ENCODE assay signal across 12 mouse cellular contexts in the genomic region with DNA sequence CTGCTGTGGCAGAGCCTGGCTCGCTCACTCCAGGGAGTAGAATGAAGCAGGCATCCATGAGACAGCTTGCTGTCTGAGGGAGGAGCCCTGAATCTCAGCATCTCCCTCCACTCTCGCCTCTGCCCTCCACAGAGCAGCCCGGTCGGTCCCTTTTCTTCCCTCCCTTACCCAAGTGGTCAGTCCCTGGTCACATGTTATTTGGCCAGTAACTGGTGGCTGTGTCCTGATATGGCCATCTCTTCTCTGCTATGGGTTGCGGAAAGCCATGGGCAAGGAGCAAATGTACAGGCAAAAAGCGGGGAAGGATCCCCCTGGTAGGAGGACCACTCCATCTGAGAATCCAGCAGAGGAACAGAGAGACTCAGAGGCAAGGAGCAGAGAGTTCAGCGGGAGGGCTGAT. TPM values are rescaled to one million over a fixed set of nuclear protein-coding genes. Genes with fewer than 3 reads are reported as not detected.
DNase-seq lines count a peak whose midpoint lies in the region; ATAC-seq and TF ChIP-seq lines count a peak whose summit lies in the region.
"Had no signal": no experiment of that assay in that cellular context is flagged by ENCODE, and none has a peak within 500 bp of the region (broad histone marks: within the 10 kb centered on the region; RNA-seq: fewer than 3 reads in every experiment).

No protein-coding gene starts in this region.

- WGBS in heart, adult 2 months = 67% methylated on average over 7 of the region's 7 CpGs
- 57% methylated on average over 7 of the region's 7 CpGs for WGBS in lung, postnatal 0 days
- WGBS in macrophage (ENCODE audit: missing documents) = 43% methylated on average over 7 of the region's 7 CpGs

- H3K4me2 ChIP-seq in lung, postnatal 0 days (replicated peaks; ENCODE audit: low read depth, low read length) = peak overlapping the region; percentile 52; the same call in 1 of the 2 replicates

- H3K79me2 ChIP-seq in heart, adult 2 months (replicated peaks; ENCODE audit: control insufficient read depth, insufficient read depth, low read length) = no peaks in the 10 kb centered on the region
- peaks cover 73% of the 10 kb centered on the region for H3K79me2 ChIP-seq in macrophage (ENCODE audit: inconsistent target)

- no peaks in the 10 kb centered on the region for H3K9me3 ChIP-seq in lung, postnatal 0 days (ENCODE audit: low read length)

- no peak overlapping the region for H3K4me3 ChIP-seq in heart, adult 2 months
- H3K4me3 ChIP-seq in lung, postnatal 0 days (ENCODE audit: low read depth, low read length) = peak overlapping the region; percentile 12; the same call in 1 of the 2 replicates
- H3K4me3 ChIP-seq in macrophage (ENCODE audit: inconsistent target) = peak overlapping the region; percentile 94

- no peak for TF ChIP-seq POLR2A in heart, adult 2 months (IDR thresholded peaks at IDR 0.05; ENCODE audit: insufficient read depth, low read depth, low read length)

- no peak overlapping the region; the same call in 1 of the 2 replicates for H3K27ac ChIP-seq in heart, adult 2 months
- H3K27ac ChIP-seq in lung, postnatal 0 days (ENCODE audit: low read length) = no peak overlapping the region
- peak overlapping the region; percentile 96 for H3K27ac ChIP-seq in macrophage

- ATAC-seq in lung, postnatal 0 days = no peak
- ATAC-seq in granulocyte monocyte progenitor cell, adult 5-6 weeks (replicated peaks; ENCODE audit: poor library complexity, severe bottlenecking) = peak; percentile 7
- ATAC-seq: hindbrain, embryonic 16.5 days had no signal

- H3K36me3 ChIP-seq in heart, adult 2 months (ENCODE audit: control insufficient read depth, insufficient read depth, low read length) = no peaks in the 10 kb centered on the region
- no peaks in the 10 kb centered on the region for H3K36me3 ChIP-seq in lung, postnatal 0 days (ENCODE audit: insufficient read depth, low read length)
- peaks cover 27% of the 10 kb centered on the region for H3K36me3 ChIP-seq in macrophage (ENCODE audit: inconsistent target)

- no peak for DNase-seq in heart, adult 2 months
- no peak for DNase-seq in heart, postnatal 36 days
- DNase-seq in lung, postnatal 0 days (ENCODE audit: low spot score) = no peak
- DNase-seq in lung, postnatal 25 days (ENCODE audit: low spot score) = no peak
- no peak for DNase-seq in ovary, adult 18-20 months (ENCODE audit: low spot score)
- no peak for DNase-seq in left cerebral cortex, postnatal 36 days (ENCODE audit: low spot score in 2 of 2)
- DNase-seq: cerebellum, postnatal 10 days; kidney, adult 8-10 months; right cerebral cortex, postnatal 4 days had no signal

- TF ChIP-seq CTCF in heart, adult 2 months (IDR thresholded peaks at IDR 0.05) = no peak
- no peak for TF ChIP-seq CTCF in lung, postnatal 0 days (IDR thresholded peaks at IDR 0.05)

- no peaks in the 10 kb centered on the region for H3K27me3 ChIP-seq in heart, adult 2 months (ENCODE audit: control insufficient read depth, insufficient read depth, low read length)
- 0 out of 2 replicates have a peak, but pooled peaks cover 10% of the 10 kb centered on the region for H3K27me3 ChIP-seq in lung, postnatal 0 days (replicated peaks; ENCODE audit: insufficient read depth, low read length)

- H3K9ac ChIP-seq in heart, adult 2 months (ENCODE audit: low read depth, low read length) = peak overlapping the region; percentile 34; the same call in 1 of the 2 replicates
- H3K9ac ChIP-seq in lung, postnatal 0 days (replicated peaks; ENCODE audit: low read depth) = no peak overlapping the region

- no peak for TF ChIP-seq EP300 in heart, adult 2 months (IDR thresholded peaks at IDR 0.05; ENCODE audit: insufficient read depth, low read depth, low read length)
- no peak for TF ChIP-seq EP300 in lung, postnatal 0 days (IDR thresholded peaks at IDR 0.05)

- H3K4me1 ChIP-seq in heart, adult 2 months (ENCODE audit: control insufficient read depth, insufficient read depth, low read length) = peaks cover 2% of the 10 kb centered on the region
- H3K4me1 ChIP-seq in lung, postnatal 0 days (ENCODE audit: insufficient read depth, low read depth, low read length) = no peaks in the 10 kb centered on the region; the same call in 1 of the 2 replicates

- intact Hi-C loops in heart, adult 2 months (cut with DNase I) = no loop called here
- intact Hi-C loops in heart, postnatal 36 days (cut with DNase I) = no loop called here
- intact Hi-C loops in left cerebral cortex, postnatal 36 days (cut with DNase I) = no loop called here

RNA-seq across cellular contexts. Expression of a gene that starts 1.0 kb away (rescaled TPM):
- 1 to 10 TPM; 1.7 to 2.1 TPM for total RNA-seq in heart, adult 2 months (2021)
- 2.4 and 4.5 TPM in 2 replicates for polyA plus RNA-seq in heart, adult 2 months (2012; rRNA removed)
- total RNA-seq in heart, postnatal 36 days (2021) = 1 to 10 TPM; 2.2 to 2.9 TPM
- polyA plus RNA-seq in lung, postnatal 0 days (2015; fragmentation: Nextera tagmentation; extraction: Ambion mirVana) = 1.2 and 1.8 TPM in 2 replicates
- 43.6 and 56.7 TPM in 2 replicates for total RNA-seq in granulocyte monocyte progenitor cell, adult 5-6 weeks (2014; fragmentation: Nextera tagmentation)
- 18.4 and 18.7 TPM in 2 replicates for total RNA-seq in granulocyte monocyte progenitor cell, adult 5-6 weeks (2017)
- total RNA-seq in macrophage (2018; cell fraction: chromatin; rRNA removed) = 100 to 1,000 TPM in 19 of 26 experiments, 10 to 100 TPM in 7; 17.5 to 808 (median 224) TPM
- total RNA-seq in macrophage (2018; cell fraction: cytosol; rRNA removed) = 100 to 1,000 TPM in 24 of 26 experiments, 10 to 100 TPM in 2; 70.8 to 956 (median 317) TPM
- total RNA-seq in macrophage (2018; cell fraction: nucleus; rRNA removed) = 1,000 to 10,000 TPM in 5 of 26 experiments, 100 to 1,000 TPM in 17, 10 to 100 TPM in 4; 58.3 to 1,365 (median 493) TPM
- 131 to 255 TPM (median 207 TPM) in 3 replicates for polyA plus RNA-seq in macrophage (2018)
- 1 to 10 TPM in 1 of 2 experiments, under 1 TPM in 1; 0.89 to 1.3 TPM for total RNA-seq in left cerebral cortex, postnatal 36 days (2021)

RNA-seq across cellular contexts. Expression of a gene that starts 27.0 kb away (rescaled TPM):
- total RNA-seq in heart, adult 2 months (2021) = 10 to 100 TPM; 10.5 to 12.4 TPM
- 9.9 and 14.9 TPM in 2 replicates for polyA plus RNA-seq in heart, adult 2 months (2012; rRNA removed)
- 10 to 100 TPM; 11.6 to 15.0 TPM for total RNA-seq in heart, postnatal 36 days (2021)
- polyA plus RNA-seq in lung, postnatal 0 days (2015; fragmentation: Nextera tagmentation; extraction: Ambion mirVana) = 23.9 and 24.0 TPM in 2 replicates
- total RNA-seq in granulocyte monocyte progenitor cell, adult 5-6 weeks (2014; fragmentation: Nextera tagmentation) = 87.0 and 114 TPM in 2 replicates
- total RNA-seq in granulocyte monocyte progenitor cell, adult 5-6 weeks (2017) = 66.8 and 69.9 TPM in 2 replicates
- 10 to 100 TPM in 6 of 26 experiments, 1 to 10 TPM in 17, under 1 TPM in 1, not detected in 2; 0.62 to 21.0 (median 7.1) TPM for total RNA-seq in macrophage (2018; cell fraction: chromatin; rRNA removed)
- 1 to 10 TPM; 3.1 to 8.9 (median 6.4) TPM for total RNA-seq in macrophage (2018; cell fraction: cytosol; rRNA removed)
- total RNA-seq in macrophage (2018; cell fraction: nucleus; rRNA removed) = 10 to 100 TPM in 2 of 26 experiments, 1 to 10 TPM in 24; 1.1 to 34.1 (median 5.0) TPM
- polyA plus RNA-seq in macrophage (2018) = 6.0 to 44.1 TPM (median 7.6 TPM) in 3 replicates
- total RNA-seq in left cerebral cortex, postnatal 36 days (2021) = 10 to 100 TPM; 13.3 to 14.9 TPM

RNA-seq across cellular contexts. Expression of a gene that starts 38.1 kb away (rescaled TPM):
- under 1 TPM; 0.82 to 0.86 TPM for total RNA-seq in heart, adult 2 months (2021)
- polyA plus RNA-seq in heart, adult 2 months (2012; rRNA removed) = 1.3 TPM in 2 replicates
- under 1 TPM; 0.61 to 0.89 TPM for total RNA-seq in heart, postnatal 36 days (2021)
- 3.7 TPM in 2 replicates for polyA plus RNA-seq in lung, postnatal 0 days (2015; fragmentation: Nextera tagmentation; extraction: Ambion mirVana)
- total RNA-seq in granulocyte monocyte progenitor cell, adult 5-6 weeks (2014; fragmentation: Nextera tagmentation) = 0.47 TPM in 1 of 2 replicates, not detected in the other
- total RNA-seq in granulocyte monocyte progenitor cell, adult 5-6 weeks (2017) = 1.7 TPM in 1 of 2 replicates, not detected in the other
- 1 to 10 TPM in 11 of 26 experiments, under 1 TPM in 8, not detected in 7; 0.38 to 3.7 (median 1.2) TPM for total RNA-seq in macrophage (2018; cell fraction: chromatin; rRNA removed)
- total RNA-seq in macrophage (2018; cell fraction: cytosol; rRNA removed) = 1 to 10 TPM in 20 of 26 experiments, under 1 TPM in 6; 0.51 to 7.5 (median 2.2) TPM
- 10 to 100 TPM in 8 of 26 experiments, 1 to 10 TPM in 14, under 1 TPM in 4; 0.85 to 22.2 (median 5.7) TPM for total RNA-seq in macrophage (2018; cell fraction: nucleus; rRNA removed)
- 1.0 to 8.5 TPM (median 1.9 TPM) in 3 replicates for polyA plus RNA-seq in macrophage (2018)
- total RNA-seq in left cerebral cortex, postnatal 36 days (2021) = 1 to 10 TPM; 2.5 to 5.0 TPM

RNA-seq across cellular contexts. Expression of a gene that starts 47.8 kb away (rescaled TPM):
- 10 to 100 TPM; 18.2 to 19.3 TPM for total RNA-seq in heart, adult 2 months (2021)
- 18.2 and 33.1 TPM in 2 replicates for polyA plus RNA-seq in heart, adult 2 months (2012; rRNA removed)
- total RNA-seq in heart, postnatal 36 days (2021) = 10 to 100 TPM; 16.6 to 18.8 TPM
- polyA plus RNA-seq in lung, postnatal 0 days (2015; fragmentation: Nextera tagmentation; extraction: Ambion mirVana) = 18.3 and 21.0 TPM in 2 replicates
- 59.6 and 70.9 TPM in 2 replicates for total RNA-seq in granulocyte monocyte progenitor cell, adult 5-6 weeks (2014; fragmentation: Nextera tagmentation)
- total RNA-seq in granulocyte monocyte progenitor cell, adult 5-6 weeks (2017) = 67.6 and 85.2 TPM in 2 replicates
- 10 to 100 TPM in 22 of 26 experiments, 1 to 10 TPM in 4; 8.5 to 28.9 (median 17.0) TPM for total RNA-seq in macrophage (2018; cell fraction: chromatin; rRNA removed)
- total RNA-seq in macrophage (2018; cell fraction: cytosol; rRNA removed) = 10 to 100 TPM in 24 of 26 experiments, 1 to 10 TPM in 2; 9.1 to 26.5 (median 19.4) TPM
- total RNA-seq in macrophage (2018; cell fraction: nucleus; rRNA removed) = 10 to 100 TPM in 21 of 26 experiments, 1 to 10 TPM in 5; 8.0 to 30.6 (median 14.2) TPM
- polyA plus RNA-seq in macrophage (2018) = 19.7 to 37.4 TPM (median 26.3 TPM) in 3 replicates
- 10 to 100 TPM; 42.7 to 45.9 TPM for total RNA-seq in left cerebral cortex, postnatal 36 days (2021)

Comparison
In these comparisons a context has a peak if more than half of its experiments do, and no peak if none do; other contexts are left out.
1. RNA of a gene that starts 1.0 kb away (total RNA-seq): 18.4 to 56.7 TPM in granulocyte monocyte progenitor cell, adult 5-6 weeks; 2.2 to 2.9 TPM in heart, postnatal 36 days, 1.7 to 2.1 TPM in heart, adult 2 months and 0.89 to 1.3 TPM in left cerebral cortex, postnatal 36 days; every median in the first group is over 4 times any median in the second.
2. RNA of a gene that starts 27.0 kb away (total RNA-seq): 66.8 to 114 TPM in granulocyte monocyte progenitor cell, adult 5-6 weeks; 11.6 to 15.0 TPM in heart, postnatal 36 days, 13.3 to 14.9 TPM in left cerebral cortex, postnatal 36 days and 10.5 to 12.4 TPM in heart, adult 2 months; every median in the first group is over 4 times any median in the second.